Mouse (Mus musculus) granulocyte monocyte progenitor cell, adult 5-6 weeks (primary cell): ENCODE data around the gene Rala. TPM values are rescaled to one million over a fixed set of nuclear protein-coding genes. Genes with fewer than 3 reads are reported as not detected.

Source experiments
- ATAC-seq: replicated peaks from 2 replicates; pipeline ENCODE4 v1.8.0; 2016; ENCODE audit warnings: mild to moderate bottlenecking, moderate TSS enrichment, inconsistent platforms; ENCODE audit not compliant: poor library complexity, severe bottlenecking
- total RNA-seq, 2 experiments: library from RNA; stranded (forward) in 1 of 2; stranded (reverse) in 1 of 2; fragments of 200-712, 200-1000 nt in 1 of 2; fragments of >200 nt in 1 of 2; fragmentation: Nextera tagmentation in 1 of 2; gene quantifications; 2 replicates each; pipeline ENCODE4 v1.2.3; 2014 to 2017

The Rala gene
- total RNA-seq, 2 experiments from 2014 or later = 14.0 to 22.4 TPM

- ATAC-seq = no peak
Measured at GRCm38 (mm10) chr13:17891545-17891944, 52.5 kb downstream of the Rala start.

GRCm38 (mm10) chr13:17884211-17884610 lies 59.8 kb downstream of the Rala start:
- ATAC-seq = no peak

GRCm38 (mm10) chr13:17879061-17879460 lies 65.0 kb downstream of the Rala start:
- no peak for ATAC-seq

- ATAC-seq = no peak
Measured at GRCm38 (mm10) chr13:17866741-17867140, 77.3 kb downstream of the Rala start.

- no peak for ATAC-seq
Measured at GRCm38 (mm10) chr13:17860536-17860935, 83.5 kb downstream of the Rala start.

GRCm38 (mm10) chr13:17859365-17860033 lies 84.5 kb downstream of the Rala start:
- ATAC-seq = no peak

- ATAC-seq = no peak
Measured at GRCm38 (mm10) chr13:17857046-17857445, 87.0 kb downstream of the Rala start.

GRCm38 (mm10) chr13:17855492-17856138 lies 88.4 kb downstream of the Rala start:
- ATAC-seq = no peak

GRCm38 (mm10) chr13:17854755-17855154 lies 89.3 kb downstream of the Rala start:
- ATAC-seq = no peak

GRCm38 (mm10) chr13:17843336-17843735 lies 100.7 kb downstream of the Rala start:
- ATAC-seq = no peak

GRCm38 (mm10) chr13:17842756-17843155 lies 101.3 kb downstream of the Rala start:
- ATAC-seq = no peak

- no peak for ATAC-seq
Measured at GRCm38 (mm10) chr13:17839137-17839536, 104.9 kb downstream of the Rala start.

- ATAC-seq = peak; percentile 83
Measured at GRCm38 (mm10) chr13:17838484-17838851, 105.6 kb downstream of the Rala start.

GRCm38 (mm10) chr13:17837610-17838483 lies 106.2 kb downstream of the Rala start:
- peak; percentile 33; the same call in 1 of the 2 replicates for ATAC-seq

GRCm38 (mm10) chr13:17836808-17837207 lies 107.2 kb downstream of the Rala start:
- peak; percentile 72 for ATAC-seq

GRCm38 (mm10) chr13:17832940-17833339 lies 111.1 kb downstream of the Rala start:
- ATAC-seq = no peak

Other genes with a start within 250 kb of the Rala start
- 57.5 and 60.2 TPM in 2 replicates for gene Mplkip, start 249.0 kb downstream of the Rala start, total RNA-seq (2014; fragmentation: Nextera tagmentation)
- gene Mplkip, start 249.0 kb downstream of the Rala start, total RNA-seq (2017) = 28.0 and 45.7 TPM in 2 replicates
- gene Sugct, start 248.7 kb downstream of the Rala start, total RNA-seq (2014; fragmentation: Nextera tagmentation) = 0.32 TPM in 1 of 2 replicates, not detected in the other
- 0.52 and 0.82 TPM in 2 replicates for gene Sugct, start 248.7 kb downstream of the Rala start, total RNA-seq (2017)
- gene Cdk13, start 139.1 kb downstream of the Rala start, total RNA-seq (2014; fragmentation: Nextera tagmentation) = 52.0 and 63.4 TPM in 2 replicates
- 72.6 and 78.6 TPM in 2 replicates for gene Cdk13, start 139.1 kb downstream of the Rala start, total RNA-seq (2017)
- 3.4 and 11.0 TPM in 2 replicates for gene Yae1d1, start 49.1 kb upstream of the Rala start, total RNA-seq (2014; fragmentation: Nextera tagmentation)
- 4.0 and 11.8 TPM in 2 replicates for gene Yae1d1, start 49.1 kb upstream of the Rala start, total RNA-seq (2017)